Mouse (Mus musculus): ENCODE results near the gene Arhgdia.

DNA sequence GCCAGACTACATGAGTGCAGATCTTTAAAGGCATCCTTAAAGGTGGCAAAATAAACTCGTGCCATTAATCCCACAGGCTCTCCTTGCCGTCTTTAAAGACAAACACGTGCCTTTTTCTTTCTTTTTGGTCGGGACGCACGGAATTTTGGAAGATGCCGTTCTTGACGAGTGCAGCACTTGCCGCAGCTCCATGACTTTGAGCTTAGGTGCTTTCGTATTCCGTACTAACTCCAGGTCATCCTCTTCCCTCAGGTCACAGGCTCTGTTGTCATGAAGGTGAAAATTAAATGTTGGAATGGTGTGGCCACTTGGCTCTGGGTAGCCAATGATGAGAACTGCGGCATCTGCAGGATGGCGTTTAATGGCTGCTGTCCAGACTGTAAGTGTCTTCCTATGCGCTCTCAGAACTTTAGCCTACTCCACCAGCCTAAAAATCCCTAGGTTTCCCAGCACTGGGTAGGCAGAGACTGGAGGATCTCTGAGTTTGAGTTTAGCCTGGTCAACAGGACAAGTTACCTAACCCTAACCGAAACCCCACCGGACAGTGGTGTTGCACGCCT, 17.6 kb upstream of the Arhgdia start:
- TF ChIP-seq CTCF (IDR thresholded peaks at IDR 0.05; ENCODE audit: low read depth, low read length) (no peak), POLR2A (IDR thresholded peaks at IDR 0.05; ENCODE audit: extremely low read depth, insufficient read depth, low read length) (no peak)
